Mouse (Mus musculus): ENCODE measurements at regions not wholly inside any gene's neighbourhood (a gene's known extent, or its start where the extent isn't known, plus 50 kb on each side); places are given as distances from the start of the nearest gene placed in this dataset.

GRCm38 (mm10) chr6:4441618-4442167, 62.9 kb upstream of the Col1a2 start:
- TF ChIP-seq POLR2A (IDR thresholded peaks at IDR 0.05; ENCODE audit: insufficient read depth, low read depth, low read length) (no peak), CTCF (IDR thresholded peaks at IDR 0.05) (no peak), EP300 (IDR thresholded peaks at IDR 0.05; ENCODE audit: insufficient read depth, low read depth, low read length) (no peak)
- Histone ChIP-seq H3K4me1 (ENCODE audit: control insufficient read depth, insufficient read depth, low read length) (no peaks in the 10 kb centered on the region), H3K9ac (ENCODE audit: low read depth, low read length) (no peak overlapping the region), H3K27ac (no peak overlapping the region), H3K27me3 (ENCODE audit: control insufficient read depth, insufficient read depth, low read length) (no peaks in the 10 kb centered on the region), H3K79me2 (replicated peaks; ENCODE audit: control insufficient read depth, insufficient read depth, low read length) (no peaks in the 10 kb centered on the region), H3K4me3 (no peak overlapping the region), H3K36me3 (ENCODE audit: control insufficient read depth, insufficient read depth, low read length) (no peaks in the 10 kb centered on the region)
- WGBS, result 62% methylated on average over 4 of the region's 4 CpGs
- intact Hi-C loops (cut with DNase I), result no loop called here
- DNase-seq, result no peak

- TF ChIP-seq CTCF (IDR thresholded peaks at IDR 0.05), result no peak
- TF ChIP-seq EP300 (IDR thresholded peaks at IDR 0.05; ENCODE audit: insufficient read depth, low read depth, low read length), result no peak
- no peak for TF ChIP-seq POLR2A (IDR thresholded peaks at IDR 0.05; ENCODE audit: insufficient read depth, low read depth, low read length)
- Histone ChIP-seq H3K27ac (no peak overlapping the region), H3K36me3 (ENCODE audit: control insufficient read depth, insufficient read depth, low read length) (no peaks in the 10 kb centered on the region), H3K27me3 (ENCODE audit: control insufficient read depth, insufficient read depth, low read length) (no peaks in the 10 kb centered on the region), H3K4me1 (ENCODE audit: control insufficient read depth, insufficient read depth, low read length) (no peaks in the 10 kb centered on the region), H3K4me3 (no peak overlapping the region), H3K79me2 (replicated peaks; ENCODE audit: control insufficient read depth, insufficient read depth, low read length) (no peaks in the 10 kb centered on the region), H3K9ac (ENCODE audit: low read depth, low read length) (no peak overlapping the region)
- no peak for DNase-seq
- 48% methylated on average over 1 of the region's 1 CpGs for WGBS
- intact Hi-C loops (cut with DNase I), result no loop called here
These were observed 58.7 kb upstream of the Col1a2 start for GRCm38 (mm10) chr6:4445906-4446305.

- Histone ChIP-seq H3K4me3 (no peak overlapping the region), H3K79me2 (replicated peaks; ENCODE audit: control insufficient read depth, insufficient read depth, low read length) (no peaks in the 10 kb centered on the region), H3K9ac (ENCODE audit: low read depth, low read length) (no peak overlapping the region), H3K4me1 (ENCODE audit: control insufficient read depth, insufficient read depth, low read length) (no peaks in the 10 kb centered on the region; the same call in 1 of the 2 replicates), H3K36me3 (ENCODE audit: control insufficient read depth, insufficient read depth, low read length) (no peaks in the 10 kb centered on the region), H3K27me3 (ENCODE audit: control insufficient read depth, insufficient read depth, low read length) (no peaks in the 10 kb centered on the region), H3K27ac (no peak overlapping the region)
- no peak for DNase-seq
- intact Hi-C loops (cut with DNase I), result no loop called here
- no peak for TF ChIP-seq POLR2A (IDR thresholded peaks at IDR 0.05; ENCODE audit: insufficient read depth, low read depth, low read length)
- no peak for TF ChIP-seq EP300 (IDR thresholded peaks at IDR 0.05; ENCODE audit: insufficient read depth, low read depth, low read length)
- TF ChIP-seq CTCF (IDR thresholded peaks at IDR 0.05), result no peak
- WGBS, result 89% methylated on average over 2 of the region's 2 CpGs
These were observed 53.4 kb upstream of the Col1a2 start for GRCm38 (mm10) chr6:4451227-4451626.

All from heart, adult 2 months (tissue).